Mouse (Mus musculus): ENCODE results near the gene Bicc1.

- TF ChIP-seq CTCF (IDR thresholded peaks at IDR 0.05 in 2 of 3, conservative IDR thresholded peaks at IDR 0.05 in 1 of 3; ENCODE audit: control insufficient read depth in 1 of 3, insufficient read depth in 1 of 3, low read depth in 2 of 3, low read length in 3 of 3, poor library complexity in 1 of 3, severe bottlenecking in 1 of 3) (no peak), TBP (IDR thresholded peaks at IDR 0.05; ENCODE audit: low read depth, low read length) (no peak), GATA1 (IDR thresholded peaks at IDR 0.05; ENCODE audit: low read depth, low read length) (no peak), POLR2A (IDR thresholded peaks at IDR 0.05; ENCODE audit: control insufficient read depth in 1 of 2, insufficient read depth in 1 of 2, low read depth in 1 of 2, low read length in 2 of 2, poor library complexity in 1 of 2) (no peak), EP300 (IDR thresholded peaks at IDR 0.05; ENCODE audit: low read depth in 1 of 2, low read length in 2 of 2) (no peak), UBTF (IDR thresholded peaks at IDR 0.05; ENCODE audit: borderline replicate concordance, insufficient read depth, low read depth, low read length) (no peak), MEF2A (IDR thresholded peaks at IDR 0.05; ENCODE audit: extremely low read depth, insufficient replicate concordance, low read depth, low read length, poor library complexity, severe bottlenecking) (no peak), TAL1 (IDR thresholded peaks at IDR 0.05; ENCODE audit: low read length) (no peak), RCOR1 (IDR thresholded peaks at IDR 0.05; ENCODE audit: low read depth, low read length) (no peak), ZNF384 (IDR thresholded peaks at IDR 0.05; ENCODE audit: low read depth, low read length) (no peak), ETS1 (IDR thresholded peaks at IDR 0.05; ENCODE audit: low read depth, low read length) (no peak), POLR2AphosphoS2 (IDR thresholded peaks at IDR 0.05; ENCODE audit: low read length) (no peak), POLR2AphosphoS5 (IDR thresholded peaks at IDR 0.05; ENCODE audit: borderline replicate concordance, low read depth, low read length) (no peak), GABPA (IDR thresholded peaks at IDR 0.05; ENCODE audit: low read depth, low read length) (no peak)
Measured at GRCm38 (mm10) chr10:71137606-71138005, 21.9 kb downstream of the Bicc1 start.

All from MEL (cell line).